Mouse (Mus musculus): Measurements from ENCODE around the gene Fzd5.

DNA sequence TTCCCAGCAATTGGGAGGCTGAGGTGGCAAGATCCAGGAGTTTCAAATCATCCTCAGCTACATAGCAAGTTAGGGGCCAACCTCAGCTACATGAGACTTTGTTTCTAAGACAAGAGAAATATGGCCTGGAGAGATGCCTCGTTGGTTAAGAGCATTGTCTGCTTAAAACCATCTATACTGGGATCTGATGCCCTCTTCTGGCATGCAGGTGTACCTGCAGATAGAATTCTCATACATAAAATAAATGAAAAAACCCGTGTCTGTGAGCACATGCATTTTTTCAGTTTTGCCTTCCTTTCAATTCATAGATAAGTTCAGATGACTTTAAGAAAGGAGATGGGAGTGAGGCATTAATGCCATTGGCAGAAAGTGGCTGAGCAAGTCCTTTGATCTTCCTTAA lies 27.7 kb downstream of the Fzd5 start:
- peak; percentile 33; the same call in 1 of the 2 replicates for TF ChIP-seq CTCF (IDR thresholded peaks at IDR 0.05; ENCODE audit: borderline replicate concordance, extremely low read depth, insufficient read depth, insufficient read length)
- no peak for TF ChIP-seq POLR2A (IDR thresholded peaks at IDR 0.05; ENCODE audit: borderline replicate concordance, extremely low read depth, insufficient read depth, insufficient read length, poor library complexity, severe bottlenecking)
